Mouse (Mus musculus) kidney, postnatal 36 days (tissue): Measurements from ENCODE around the gene Gm44805.

Experiments
- DNase-seq, 2 experiments: peaks; one replicate each; pipeline ENCODE4 v3.0.0; 2021 to 2022; ENCODE audit warnings: mixed read lengths in 2 of 2

Gene Gm44805

GRCm38 (mm10) chr7:19628192-19628535, 53.1 kb downstream of the Gm44805 start:
- DNase-seq, result no peak

GRCm38 (mm10) chr7:19627721-19628120, 53.5 kb downstream of the Gm44805 start:
- DNase-seq, result no peak

DNA sequence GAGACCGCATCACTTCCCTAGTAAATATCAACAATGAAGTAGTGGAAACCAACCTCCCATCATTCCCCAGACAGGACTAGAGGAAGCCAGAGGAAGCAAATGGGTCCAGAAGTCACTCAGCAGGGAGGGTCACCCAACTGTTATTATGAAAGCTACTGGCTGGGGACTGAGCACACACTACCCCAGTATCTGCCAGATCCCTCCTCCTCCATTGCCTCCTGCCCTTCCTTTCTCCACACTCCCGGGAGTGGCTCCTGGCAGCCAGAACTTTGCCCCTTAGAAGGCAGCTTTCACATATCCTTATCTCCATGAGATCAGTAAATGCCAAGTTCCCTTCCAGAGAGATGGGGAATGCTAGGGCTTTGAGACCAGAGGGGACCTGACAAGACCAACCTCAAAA, 57.8 kb downstream of the Gm44805 start:
- DNase-seq, result no peak

GRCm38 (mm10) chr7:19622241-19622640, 59.0 kb downstream of the Gm44805 start:
- DNase-seq, result no peak
